9 mouse cellular contexts compared by ENCODE assay signal in genomic region chr9:44966815-44967242, GRCm38 (mm10). TPM values are rescaled to one million over a fixed set of nuclear protein-coding genes. Genes with fewer than 3 reads are reported as not detected.
A peak's percentile ranks its signal among the peaks of the same experiment; 100 is the strongest.
DNase-seq lines count a peak whose midpoint lies in the region; ATAC-seq and TF ChIP-seq lines count a peak whose summit lies in the region.
"Had no signal": no experiment of that assay in that cellular context is flagged by ENCODE, and none has a peak within 500 bp of the region (broad histone marks: within the 10 kb centered on the region; RNA-seq: fewer than 3 reads in every experiment).

No protein-coding gene starts in this region.

- TF ChIP-seq POLR2A in cerebellum, adult 2 months (IDR thresholded peaks at IDR 0.05; ENCODE audit: borderline replicate concordance, insufficient read depth, low read length), result no peak

- no peak overlapping the region for H3K27ac ChIP-seq in cerebellum, adult 2 months (ENCODE audit: insufficient read depth, low read length)
- no peak overlapping the region for H3K27ac ChIP-seq in kidney, embryonic 16.5 days (ENCODE audit: low read length)
- H3K27ac ChIP-seq in liver, embryonic 12.5 days, result no peak overlapping the region
- H3K27ac ChIP-seq: heart, embryonic 13.5 days had no signal

- 25% methylated on average over 3 of the region's 3 CpGs for WGBS in cerebellum, adult 2 months
- WGBS in kidney, embryonic 16.5 days, result 23% methylated on average over 3 of the region's 3 CpGs
- 13% methylated on average over 3 of the region's 3 CpGs for WGBS in liver, embryonic 12.5 days (ENCODE audit: insufficient replicate concordance)

- DNase-seq in 3T3-L1 (ENCODE audit: low read depth, low spot score) (peak; percentile 96), MEL-GATA-1-ER (ENCODE audit: extremely low read depth, low read depth) (peak; percentile 87)
- DNase-seq in cerebellum, adult 2 months, result peak; percentile 85 to 89
- peak; percentile 79 to 82 for DNase-seq in gastrocnemius, adult 8-10 months (ENCODE audit: low spot score in 2 of 2)
- peak; percentile 43 for DNase-seq in retina, adult 2 months (ENCODE audit: low read depth, low spot score)
- DNase-seq in thymus, postnatal 14 days, result peak; percentile 89

- no peaks in the 10 kb centered on the region for H3K4me1 ChIP-seq in cerebellum, adult 2 months (ENCODE audit: control insufficient read depth, insufficient read depth, low read length)
- H3K4me1 ChIP-seq in kidney, embryonic 16.5 days (ENCODE audit: insufficient read depth, low read length), result peaks cover 15% of the 10 kb centered on the region; the same call in 1 of the 2 replicates
- H3K4me1 ChIP-seq in liver, embryonic 12.5 days, result peaks cover 20% of the 10 kb centered on the region

- no peaks in the 10 kb centered on the region for H3K27me3 ChIP-seq in cerebellum, adult 2 months (ENCODE audit: control insufficient read depth, insufficient read depth, low read length)
- no peaks in the 10 kb centered on the region for H3K27me3 ChIP-seq in kidney, embryonic 16.5 days (ENCODE audit: insufficient read depth, low read length)
- peaks cover 15% of the 10 kb centered on the region for H3K27me3 ChIP-seq in liver, embryonic 12.5 days (replicated peaks)

- TF ChIP-seq CTCF in cerebellum, adult 2 months (IDR thresholded peaks at IDR 0.05; ENCODE audit: borderline replicate concordance, insufficient read depth, low read depth, low read length), result peak; percentile 84

- ATAC-seq in kidney, embryonic 16.5 days (ENCODE audit: low FRiP score, low TSS enrichment), result 0 out of 2 replicates have a peak, but pooled peaks have one; percentile 32
- ATAC-seq in liver, embryonic 12.5 days, result 0 out of 2 replicates have a peak, but pooled peaks have one; percentile 25

- no peak overlapping the region for H3K4me2 ChIP-seq in kidney, embryonic 16.5 days (replicated peaks; ENCODE audit: low read depth, low read length)
- no peak overlapping the region for H3K4me2 ChIP-seq in liver, embryonic 12.5 days

- H3K36me3 ChIP-seq in kidney, embryonic 16.5 days (ENCODE audit: insufficient read depth, low read length), result peaks cover 3% of the 10 kb centered on the region; the same call in 1 of the 2 replicates
- peaks cover 17% of the 10 kb centered on the region for H3K36me3 ChIP-seq in liver, embryonic 12.5 days

- no peak overlapping the region for H3K4me3 ChIP-seq in cerebellum, adult 2 months (replicated peaks; ENCODE audit: insufficient read depth, low read depth, low read length)
- no peak overlapping the region for H3K4me3 ChIP-seq in kidney, embryonic 16.5 days (ENCODE audit: low read length)
- H3K4me3 ChIP-seq in liver, embryonic 12.5 days, result no peak overlapping the region

- H3K9me3 ChIP-seq in kidney, embryonic 16.5 days (ENCODE audit: low read length), result no peaks in the 10 kb centered on the region
- H3K9me3 ChIP-seq in liver, embryonic 12.5 days (replicated peaks), result no peaks in the 10 kb centered on the region
- H3K9me3 ChIP-seq: heart, embryonic 13.5 days had no signal

- H3K9ac ChIP-seq in kidney, embryonic 16.5 days (replicated peaks; ENCODE audit: low read length), result no peak overlapping the region
- no peak overlapping the region for H3K9ac ChIP-seq in liver, embryonic 12.5 days

RNA-seq across cellular contexts. Expression of gene Ube4a, which starts 1.4 kb away (rescaled TPM):
- polyA plus RNA-seq in cerebellum, adult 2 months (2012; rRNA removed), result 34.7 and 37.4 TPM in 2 replicates
- 10 to 100 TPM; 37.3 to 48.3 (median 41.4) TPM for total RNA-seq in gastrocnemius, adult 8-10 months (2022)
- polyA plus RNA-seq in kidney, embryonic 16.5 days (2015; fragmentation: Nextera tagmentation; extraction: Ambion mirVana), result 24.3 and 29.1 TPM in 2 replicates
- 14.8 and 15.1 TPM in 2 replicates for polyA plus RNA-seq in liver, embryonic 12.5 days (2016; fragmentation: Nextera tagmentation; extraction: Ambion mirVana)

RNA-seq across cellular contexts. Expression of gene Cd3g, which starts 13.4 kb away (rescaled TPM):
- not detected in 2 replicates for polyA plus RNA-seq in cerebellum, adult 2 months (2012; rRNA removed)
- total RNA-seq in gastrocnemius, adult 8-10 months (2022), result not detected
- polyA plus RNA-seq in kidney, embryonic 16.5 days (2015; fragmentation: Nextera tagmentation; extraction: Ambion mirVana), result not detected in 2 replicates
- not detected in 2 replicates for polyA plus RNA-seq in liver, embryonic 12.5 days (2016; fragmentation: Nextera tagmentation; extraction: Ambion mirVana)

RNA-seq across cellular contexts. Expression of gene Cd3d, which starts 14.8 kb away (rescaled TPM):
- polyA plus RNA-seq in cerebellum, adult 2 months (2012; rRNA removed), result 0.08 and 0.10 TPM in 2 replicates
- total RNA-seq in gastrocnemius, adult 8-10 months (2022), result not detected
- not detected in 2 replicates for polyA plus RNA-seq in kidney, embryonic 16.5 days (2015; fragmentation: Nextera tagmentation; extraction: Ambion mirVana)
- polyA plus RNA-seq in liver, embryonic 12.5 days (2016; fragmentation: Nextera tagmentation; extraction: Ambion mirVana), result not detected in 2 replicates

RNA-seq across cellular contexts. Expression of gene Cd3e, which starts 42.6 kb away (rescaled TPM):
- 0.05 and 0.27 TPM in 2 replicates for polyA plus RNA-seq in cerebellum, adult 2 months (2012; rRNA removed)
- total RNA-seq in gastrocnemius, adult 8-10 months (2022), result not detected
- polyA plus RNA-seq in kidney, embryonic 16.5 days (2015; fragmentation: Nextera tagmentation; extraction: Ambion mirVana), result not detected in 2 replicates
- polyA plus RNA-seq in liver, embryonic 12.5 days (2016; fragmentation: Nextera tagmentation; extraction: Ambion mirVana), result not detected in 2 replicates

RNA-seq across cellular contexts. Expression of gene Atp5l, which starts 46.3 kb away (rescaled TPM):
- 989 and 996 TPM in 2 replicates for polyA plus RNA-seq in cerebellum, adult 2 months (2012; rRNA removed)
- total RNA-seq in gastrocnemius, adult 8-10 months (2022), result 100 to 1,000 TPM; 642 to 789 (median 713) TPM
- polyA plus RNA-seq in kidney, embryonic 16.5 days (2015; fragmentation: Nextera tagmentation; extraction: Ambion mirVana), result 677 and 753 TPM in 2 replicates
- 523 and 553 TPM in 2 replicates for polyA plus RNA-seq in liver, embryonic 12.5 days (2016; fragmentation: Nextera tagmentation; extraction: Ambion mirVana)

Comparison
In these comparisons a context has a peak if more than half of its experiments do, and no peak if none do; other contexts are left out.
1. DNase-seq: peak in every context shown above with its lines; median percentile 96 in 3T3-L1; 89 in thymus, postnatal 14 days; 87 in MEL-GATA-1-ER; 87 in cerebellum, adult 2 months; 80 in gastrocnemius, adult 8-10 months; 43 in retina, adult 2 months.